Mouse (Mus musculus): Measurements from ENCODE around the gene Rnf213. TPM values are rescaled to one million over a fixed set of nuclear protein-coding genes. Genes with fewer than 3 reads are reported as not detected.

Rnf213 gene
- 105 and 116 TPM in 2 replicates for total RNA-seq (2017)

DNA sequence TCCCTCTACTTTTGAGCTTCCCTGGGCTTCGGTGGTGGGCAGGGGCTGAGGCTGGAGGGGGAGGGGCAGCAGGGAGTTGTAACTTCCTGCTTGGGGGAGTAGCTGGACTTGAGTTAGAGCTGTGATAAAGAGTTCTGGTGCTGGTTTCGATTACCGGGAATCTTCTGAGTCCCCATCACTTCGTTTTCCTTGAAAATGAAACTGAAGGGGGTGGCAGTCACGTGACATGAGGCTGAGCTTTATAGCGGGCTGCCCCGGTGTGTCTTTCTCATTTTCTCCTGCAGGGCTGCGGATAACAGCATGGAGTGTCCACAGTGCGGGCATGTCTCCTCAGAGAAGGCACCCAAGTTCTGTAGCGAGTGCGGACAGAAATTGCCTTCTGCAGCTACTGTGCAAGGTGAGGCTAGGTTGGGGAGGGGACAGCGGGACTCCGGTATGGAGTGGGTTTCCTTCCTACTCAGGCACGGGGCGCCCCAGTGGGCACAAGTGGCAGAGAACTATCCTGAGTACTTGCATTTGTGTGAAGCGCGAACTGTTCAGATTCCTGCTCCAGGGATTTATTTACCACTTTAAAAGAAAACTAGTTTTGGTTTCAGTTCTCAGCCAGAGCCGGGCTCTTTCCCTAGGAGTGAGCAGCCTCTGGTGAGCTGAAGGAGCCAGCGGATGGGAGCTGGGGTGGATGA is at the start of gene Rnf213:
Gene Rnf213, plus strand, starts transcription at position 301 of the 683 bp plus-strand sequence.
- peak; percentile 34 to 35; a peak in 3 of 4 replicates for ATAC-seq (replicated peaks in 1 of 2; ENCODE audit: insufficient read depth in 1 of 2, low FRiP score in 2 of 2, low TSS enrichment in 1 of 2, low read depth in 1 of 2, poor library complexity in 2 of 2, severe bottlenecking in 2 of 2)

DNA sequence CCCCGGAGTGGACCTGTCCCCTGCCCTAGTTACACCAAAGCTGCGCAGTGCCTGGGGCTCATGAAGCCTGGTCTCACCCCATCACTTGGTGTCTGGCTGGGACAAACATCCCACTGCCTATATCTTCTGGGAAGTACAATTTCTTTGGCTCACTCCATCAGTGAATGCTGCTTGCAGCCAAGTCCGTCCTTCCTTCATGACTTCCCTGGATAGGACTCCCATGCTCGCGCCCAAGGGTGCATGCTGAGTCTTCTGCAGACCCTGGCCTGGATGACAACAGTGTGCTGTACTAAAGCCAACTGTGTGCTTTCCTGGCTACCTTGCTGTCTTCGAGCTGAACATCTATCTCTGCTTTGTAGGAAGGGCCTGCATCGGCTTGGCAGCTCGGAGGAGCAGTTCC is 48.7 kb upstream of the Rnf213 start:
- ATAC-seq (replicated peaks in 1 of 2; ENCODE audit: insufficient read depth in 1 of 2, low FRiP score in 2 of 2, low TSS enrichment in 1 of 2, low read depth in 1 of 2, poor library complexity in 2 of 2, severe bottlenecking in 2 of 2): no peak

DNA sequence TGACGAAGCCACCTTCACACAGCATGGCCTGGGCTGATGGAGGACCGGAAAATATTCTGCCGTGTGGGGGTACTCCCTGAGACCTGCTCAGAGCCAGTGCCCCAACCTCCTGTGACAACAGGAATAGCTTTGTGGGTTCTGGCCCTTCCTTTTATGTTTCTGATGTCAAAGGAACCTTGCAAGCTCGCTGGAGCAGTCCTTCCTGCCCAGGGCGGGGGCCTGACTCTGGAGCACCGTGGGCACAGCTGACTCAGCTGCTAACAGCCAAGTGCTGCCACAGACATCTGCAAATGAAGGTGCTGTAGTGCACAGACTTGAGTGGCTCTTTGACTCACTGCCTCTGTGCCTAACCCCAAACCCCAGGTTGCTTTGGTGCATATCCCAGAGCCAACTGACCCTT is 48.0 kb upstream of the Rnf213 start:
- peak; percentile 61 to 65 for ATAC-seq (replicated peaks in 1 of 2; ENCODE audit: insufficient read depth in 1 of 2, low FRiP score in 2 of 2, low TSS enrichment in 1 of 2, low read depth in 1 of 2, poor library complexity in 2 of 2, severe bottlenecking in 2 of 2)

DNA sequence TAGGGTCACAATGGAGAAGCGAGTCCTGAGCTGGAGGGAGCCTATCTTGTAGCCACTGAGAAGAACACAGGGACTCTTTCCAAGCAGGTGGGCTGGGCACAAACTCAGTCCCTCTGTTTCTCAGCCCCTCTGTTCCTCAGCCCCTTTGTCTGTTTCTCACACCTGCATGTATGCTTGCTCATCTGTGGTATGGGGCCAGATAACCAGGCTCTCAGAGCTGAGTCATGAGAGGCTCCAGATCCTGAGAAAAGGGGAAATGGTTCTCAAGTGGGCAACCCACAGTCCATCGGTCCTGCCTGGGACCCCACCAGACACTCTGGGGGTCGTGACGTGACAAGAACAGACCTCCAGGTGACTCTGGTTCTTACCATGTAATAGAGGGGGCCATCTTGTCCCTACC is 45.8 kb upstream of the Rnf213 start:
- ATAC-seq (replicated peaks in 1 of 2; ENCODE audit: insufficient read depth in 1 of 2, low FRiP score in 2 of 2, low TSS enrichment in 1 of 2, low read depth in 1 of 2, poor library complexity in 2 of 2, severe bottlenecking in 2 of 2): no peak

DNA sequence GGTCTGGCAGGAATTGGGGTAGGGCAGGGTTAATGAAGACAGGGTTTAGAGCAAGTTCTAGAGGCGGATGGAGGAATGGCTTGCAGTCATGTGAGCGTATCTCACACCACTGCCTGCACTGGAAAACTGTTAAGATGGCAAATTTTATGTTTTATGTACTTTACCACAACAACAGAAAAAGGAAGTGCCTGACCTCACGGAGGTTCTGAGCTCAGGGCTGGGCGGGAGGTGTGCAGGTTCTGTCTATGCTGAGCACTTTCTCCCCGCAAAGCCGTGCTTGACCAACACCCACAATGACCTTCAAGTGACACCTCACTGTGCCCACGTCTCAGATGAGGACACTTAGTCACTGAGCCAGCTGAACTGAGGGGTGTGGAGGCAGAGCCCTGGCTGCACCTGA is 40.8 kb upstream of the Rnf213 start:
- ATAC-seq (replicated peaks in 1 of 2; ENCODE audit: insufficient read depth in 1 of 2, low FRiP score in 2 of 2, low TSS enrichment in 1 of 2, low read depth in 1 of 2, poor library complexity in 2 of 2, severe bottlenecking in 2 of 2): peak; percentile 40 to 47; a peak in 3 of 4 replicates

DNA sequence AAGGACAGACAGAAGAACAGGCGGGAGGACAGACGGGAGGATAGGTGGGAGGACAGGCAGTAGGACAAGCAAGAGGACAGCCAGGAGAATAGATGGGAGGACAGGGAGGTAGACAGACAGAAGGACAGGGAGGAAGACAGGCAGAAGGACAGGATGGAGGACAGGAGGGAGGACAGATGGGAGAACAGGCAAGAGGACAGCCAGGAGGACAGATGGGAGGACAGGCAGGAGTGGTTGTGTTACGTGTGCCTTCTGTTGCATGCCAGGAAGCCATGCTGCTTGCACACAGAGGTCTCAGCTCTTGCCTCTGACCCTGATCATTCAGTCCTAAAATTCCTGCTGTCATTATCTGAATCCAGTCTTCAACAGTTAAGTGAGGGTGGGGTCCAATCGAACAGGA is 39.0 kb upstream of the Rnf213 start:
- ATAC-seq (replicated peaks in 1 of 2; ENCODE audit: insufficient read depth in 1 of 2, low FRiP score in 2 of 2, low TSS enrichment in 1 of 2, low read depth in 1 of 2, poor library complexity in 2 of 2, severe bottlenecking in 2 of 2): no peak

DNA sequence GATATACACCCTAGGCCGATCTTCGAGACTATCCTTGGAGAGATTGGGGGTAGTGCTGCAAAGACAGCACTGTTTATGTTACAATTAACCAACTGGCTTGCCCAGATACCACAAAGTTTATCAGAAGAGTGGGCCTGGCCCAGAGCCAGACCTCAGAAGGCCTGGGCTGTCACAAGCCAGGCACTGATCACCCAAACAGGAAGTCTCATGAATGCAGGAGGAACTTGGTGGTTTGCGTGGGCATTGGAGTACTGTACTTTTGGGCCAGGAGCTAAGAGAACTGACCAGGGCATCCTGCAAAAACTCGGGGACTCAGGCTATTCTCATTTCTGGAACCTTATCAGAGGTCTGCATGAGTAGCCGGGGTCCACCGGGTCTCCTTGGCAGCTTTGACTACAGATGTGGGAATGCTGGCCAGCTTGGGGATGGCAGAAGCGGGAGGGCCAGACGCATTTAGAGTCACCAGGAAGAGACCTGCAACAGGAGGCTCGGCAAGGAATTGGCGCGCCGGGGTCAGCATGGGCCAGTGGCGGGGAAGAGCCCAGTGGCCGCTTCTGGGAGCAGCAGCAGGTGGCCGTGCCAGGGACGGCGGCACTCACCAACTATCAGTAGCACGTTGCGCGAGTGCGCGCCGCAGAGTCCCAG is 38.0 kb upstream of the Rnf213 start:
- peak; percentile 73 to 76 for ATAC-seq (replicated peaks in 1 of 2; ENCODE audit: insufficient read depth in 1 of 2, low FRiP score in 2 of 2, low TSS enrichment in 1 of 2, low read depth in 1 of 2, poor library complexity in 2 of 2, severe bottlenecking in 2 of 2)

DNA sequence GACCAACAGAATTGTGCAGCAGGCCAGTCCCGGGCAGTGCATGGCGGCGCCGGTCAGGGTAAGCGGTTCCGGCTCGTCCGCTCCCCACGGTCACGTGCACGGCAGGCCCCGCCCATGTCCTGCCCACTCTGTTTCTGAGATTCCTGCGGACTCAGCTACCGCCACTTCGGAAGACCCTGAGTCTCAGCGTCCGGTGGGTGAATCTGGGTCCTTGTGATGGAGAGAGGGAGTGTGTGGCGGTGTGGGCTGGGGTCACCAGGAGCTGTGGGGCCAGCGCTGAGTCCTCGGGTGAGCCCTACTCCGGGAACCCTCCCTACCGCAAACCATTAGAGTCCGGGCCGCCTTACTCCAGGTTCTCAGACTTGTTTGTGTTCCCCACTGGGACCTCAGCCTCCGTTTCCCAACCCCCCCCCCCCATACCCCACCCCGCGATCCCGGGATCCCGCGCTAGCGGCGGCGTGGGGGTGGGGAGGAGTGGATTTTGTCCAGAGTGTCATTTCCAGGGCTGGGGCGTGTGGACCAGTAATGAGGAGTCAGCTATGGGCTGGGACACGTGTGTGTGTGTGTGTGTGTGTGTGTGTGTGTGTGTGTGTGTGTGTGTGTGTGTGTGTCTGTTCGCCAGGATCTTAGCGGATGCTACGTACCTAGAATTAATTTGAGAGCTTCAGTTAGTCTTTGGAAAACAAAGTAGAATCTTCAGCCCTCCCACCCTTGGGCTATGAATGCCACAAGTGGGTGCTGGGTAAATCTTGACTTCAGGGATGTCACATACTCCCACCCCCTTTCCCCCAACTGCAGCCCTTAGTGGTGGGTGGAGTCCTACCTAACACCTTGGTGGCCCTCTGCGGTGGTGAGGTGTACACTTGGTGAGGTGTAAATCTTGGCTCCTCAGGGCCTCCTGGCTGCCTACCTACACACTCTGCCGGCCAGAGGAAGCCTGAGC is 37.2 kb upstream of the Rnf213 start, which contains the start of the genes Sgsh and Slc26a11:
Gene Sgsh, minus strand, starts transcription at position 94 of the 943 bp plus-strand sequence.
Gene Slc26a11, plus strand, starts transcription at position 115 of the 943 bp plus-strand sequence.
- ATAC-seq (replicated peaks in 1 of 2; ENCODE audit: insufficient read depth in 1 of 2, low FRiP score in 2 of 2, low TSS enrichment in 1 of 2, low read depth in 1 of 2, poor library complexity in 2 of 2, severe bottlenecking in 2 of 2): peak; percentile 47 to 59

DNA sequence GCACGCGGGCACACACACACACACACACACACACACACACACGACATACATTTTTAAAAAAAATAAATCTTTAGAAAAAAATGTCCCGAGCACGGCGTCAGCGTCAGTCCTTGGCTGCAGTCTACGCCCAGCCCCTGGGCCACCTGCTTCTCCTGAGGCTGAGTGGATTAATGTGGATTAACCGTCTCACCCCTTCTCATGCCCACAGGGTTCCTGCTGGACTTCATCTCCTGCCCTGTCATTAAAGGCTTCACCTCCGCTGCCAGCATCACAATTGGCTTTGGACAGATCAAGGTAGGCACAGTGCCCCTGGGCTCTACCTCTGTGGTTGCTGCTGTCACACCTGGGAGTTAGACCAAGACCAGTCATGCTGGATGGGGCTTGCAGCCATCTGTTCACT is 33.8 kb upstream of the Rnf213 start:
- ATAC-seq (replicated peaks in 1 of 2; ENCODE audit: insufficient read depth in 1 of 2, low FRiP score in 2 of 2, low TSS enrichment in 1 of 2, low read depth in 1 of 2, poor library complexity in 2 of 2, severe bottlenecking in 2 of 2): no peak

DNA sequence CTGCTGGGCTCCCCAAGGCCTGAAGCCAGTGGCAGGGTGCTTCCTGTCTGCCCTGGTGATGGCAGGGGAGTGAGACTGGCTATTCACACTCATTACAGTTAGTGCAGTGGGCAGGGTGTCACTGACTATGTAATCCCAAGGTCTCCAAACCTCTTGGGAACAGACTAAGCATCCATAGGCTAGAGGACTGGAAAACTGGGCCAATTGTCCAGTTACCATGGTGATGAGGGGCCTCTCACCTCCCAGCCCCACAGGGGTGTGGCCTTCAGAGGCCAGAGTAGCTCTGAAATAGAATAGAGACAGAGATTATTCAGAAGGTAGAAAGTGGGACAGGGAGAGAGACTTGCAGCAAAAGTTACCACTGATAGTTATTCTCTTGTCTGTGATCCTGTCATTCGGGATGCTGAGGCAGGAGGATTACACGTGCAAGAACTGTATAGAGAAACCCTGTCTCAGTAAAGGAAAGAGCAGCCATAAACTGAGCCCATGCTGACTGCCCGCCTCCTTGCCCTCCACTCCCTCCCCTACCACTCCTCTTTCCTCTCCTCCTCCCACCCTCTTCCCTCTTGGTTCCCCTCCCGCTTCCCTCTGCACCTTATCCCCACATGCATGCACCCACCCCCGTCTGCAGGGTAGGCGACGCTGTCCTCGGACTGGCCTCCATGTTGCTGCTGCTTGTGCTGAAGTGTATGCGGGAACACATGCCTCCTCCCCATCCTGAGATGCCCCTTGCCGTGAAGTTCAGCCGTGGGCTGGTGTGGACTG is 29.9 kb upstream of the Rnf213 start:
- 0 out of 4 replicates have a peak, but pooled peaks of 1 of the 2 experiments have one; percentile 23 for ATAC-seq (replicated peaks in 1 of 2; ENCODE audit: insufficient read depth in 1 of 2, low FRiP score in 2 of 2, low TSS enrichment in 1 of 2, low read depth in 1 of 2, poor library complexity in 2 of 2, severe bottlenecking in 2 of 2)

DNA sequence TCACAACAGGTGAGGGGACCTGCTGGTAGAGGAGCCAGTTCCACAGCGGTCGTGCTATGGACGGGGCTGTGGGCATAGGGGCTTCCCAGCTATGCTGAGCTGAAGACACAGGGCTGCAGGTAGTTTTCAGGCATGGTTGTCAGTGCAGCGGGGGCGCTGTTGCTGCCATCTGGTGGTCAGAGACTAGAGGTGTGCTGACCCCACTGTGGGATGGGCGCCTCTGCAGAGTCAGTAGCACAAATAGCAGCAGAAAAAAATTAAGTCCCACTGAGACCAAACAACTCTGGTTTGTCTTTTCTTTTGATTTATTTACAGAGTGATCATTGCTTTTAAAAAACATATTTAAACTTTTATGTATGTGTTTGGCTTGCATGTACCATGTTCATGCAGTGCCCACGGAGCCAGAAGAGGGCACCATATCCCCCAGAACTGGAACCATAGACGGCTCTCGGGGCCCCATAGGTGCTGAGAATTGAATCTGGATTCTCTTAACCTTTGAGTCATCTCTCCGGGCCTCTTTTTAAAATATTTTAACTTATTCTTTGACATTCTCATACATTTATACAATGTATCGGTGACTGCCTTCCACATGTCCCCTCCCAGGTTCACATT is 29.3 kb upstream of the Rnf213 start:
- ATAC-seq (replicated peaks in 1 of 2; ENCODE audit: insufficient read depth in 1 of 2, low FRiP score in 2 of 2, low TSS enrichment in 1 of 2, low read depth in 1 of 2, poor library complexity in 2 of 2, severe bottlenecking in 2 of 2): peak; percentile 97

DNA sequence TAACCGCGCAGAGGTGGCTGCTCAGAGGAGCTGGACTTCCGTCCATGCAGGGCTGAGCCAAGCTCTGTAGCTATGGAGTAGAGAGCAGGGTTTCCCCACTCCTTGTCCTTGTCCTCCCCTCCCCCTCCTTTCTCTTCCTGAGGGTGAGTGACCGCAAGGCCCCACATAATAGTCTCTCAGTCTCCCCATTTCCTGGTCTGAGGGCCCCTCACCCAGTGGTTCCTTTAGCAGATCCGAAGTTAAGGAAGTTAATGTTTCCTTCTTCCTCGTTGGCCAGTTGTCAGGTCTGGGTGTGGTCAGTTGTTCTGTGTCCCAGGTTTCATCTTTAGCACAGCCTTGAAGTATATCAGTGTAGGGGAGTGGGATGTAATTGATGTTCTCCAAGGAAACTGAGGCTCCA is 17.5 kb upstream of the Rnf213 start:
- peak in 1 of 2 experiments; percentile 27; a peak in 1 of 4 replicates for ATAC-seq (replicated peaks in 1 of 2; ENCODE audit: insufficient read depth in 1 of 2, low FRiP score in 2 of 2, low TSS enrichment in 1 of 2, low read depth in 1 of 2, poor library complexity in 2 of 2, severe bottlenecking in 2 of 2)

DNA sequence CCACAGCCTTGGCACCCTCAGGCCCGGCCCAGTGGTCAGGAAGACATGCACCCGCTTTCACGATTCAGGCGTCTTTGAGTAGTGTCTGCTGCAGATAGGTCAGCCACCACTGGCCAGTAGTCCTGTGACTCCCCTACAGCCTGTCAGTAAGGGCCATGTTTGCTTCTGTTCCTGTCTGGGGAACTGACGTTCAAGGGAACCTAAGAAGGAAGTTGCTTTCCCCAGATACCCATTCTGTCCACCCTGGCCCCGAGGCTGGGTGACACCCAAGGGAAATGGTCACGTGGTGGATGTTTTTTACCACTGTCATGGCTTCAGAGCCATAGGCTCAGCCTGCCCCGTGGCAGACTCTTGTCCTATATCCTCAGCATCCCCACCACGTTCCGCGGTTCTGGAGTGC is 15.6 kb upstream of the Rnf213 start:
- 0 out of 4 replicates have a peak, but pooled peaks of 1 of the 2 experiments have one; percentile 24 for ATAC-seq (replicated peaks in 1 of 2; ENCODE audit: insufficient read depth in 1 of 2, low FRiP score in 2 of 2, low TSS enrichment in 1 of 2, low read depth in 1 of 2, poor library complexity in 2 of 2, severe bottlenecking in 2 of 2)

DNA sequence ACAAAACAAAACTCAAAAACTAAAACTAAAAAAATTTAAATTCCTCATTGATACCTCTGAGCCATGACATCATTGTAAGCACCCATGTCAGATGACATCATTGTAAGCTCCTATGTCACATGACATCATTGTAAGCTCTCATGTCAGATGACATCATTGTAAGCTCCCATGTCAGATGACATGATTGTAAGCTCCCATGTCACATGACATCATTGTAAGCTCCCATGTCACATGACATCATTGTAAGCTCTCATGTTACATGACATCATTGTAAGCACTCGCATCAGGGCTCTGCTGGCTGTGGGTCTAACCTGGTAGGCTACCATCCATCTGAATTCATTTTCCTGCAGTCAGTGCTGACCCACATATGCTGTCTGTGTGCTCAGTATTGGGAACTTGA is 14.3 kb upstream of the Rnf213 start:
- no peak for ATAC-seq (replicated peaks in 1 of 2; ENCODE audit: insufficient read depth in 1 of 2, low FRiP score in 2 of 2, low TSS enrichment in 1 of 2, low read depth in 1 of 2, poor library complexity in 2 of 2, severe bottlenecking in 2 of 2)

DNA sequence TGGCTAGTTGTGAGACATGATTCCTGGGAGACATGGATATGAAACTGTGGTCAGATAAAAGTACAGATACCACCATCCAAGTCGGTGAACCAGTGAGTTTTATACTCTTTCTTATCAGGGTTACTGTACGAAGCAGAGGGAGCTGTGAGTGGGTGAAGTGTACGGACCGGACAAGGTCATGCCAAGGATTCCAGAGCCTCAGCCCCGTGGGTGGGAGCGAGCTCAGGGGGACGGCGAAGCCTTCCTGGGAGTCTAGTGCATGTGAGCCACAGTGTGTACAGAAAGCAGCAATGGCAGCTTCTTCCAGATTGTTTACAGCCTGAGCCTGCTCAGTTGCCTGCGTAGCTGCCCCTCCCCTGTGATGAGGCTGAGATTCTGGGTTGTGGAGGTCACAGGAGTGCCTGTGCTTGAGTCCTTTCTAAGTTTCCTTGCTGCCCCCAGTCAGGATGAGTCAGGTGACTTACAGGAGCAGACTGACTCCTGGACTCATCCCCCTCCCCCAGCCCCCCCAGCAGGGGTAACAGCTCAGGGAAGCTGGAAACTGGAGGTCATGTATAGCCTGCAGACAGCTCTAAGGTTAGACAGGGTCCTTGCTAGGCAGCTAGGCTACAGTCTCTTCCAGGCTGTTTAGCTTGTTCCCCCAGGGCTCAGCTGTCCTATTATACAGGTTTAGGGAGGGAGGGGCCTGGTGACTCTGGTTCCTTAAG is 11.1 kb upstream of the Rnf213 start:
- ATAC-seq (replicated peaks in 1 of 2; ENCODE audit: insufficient read depth in 1 of 2, low FRiP score in 2 of 2, low TSS enrichment in 1 of 2, low read depth in 1 of 2, poor library complexity in 2 of 2, severe bottlenecking in 2 of 2): no peak

DNA sequence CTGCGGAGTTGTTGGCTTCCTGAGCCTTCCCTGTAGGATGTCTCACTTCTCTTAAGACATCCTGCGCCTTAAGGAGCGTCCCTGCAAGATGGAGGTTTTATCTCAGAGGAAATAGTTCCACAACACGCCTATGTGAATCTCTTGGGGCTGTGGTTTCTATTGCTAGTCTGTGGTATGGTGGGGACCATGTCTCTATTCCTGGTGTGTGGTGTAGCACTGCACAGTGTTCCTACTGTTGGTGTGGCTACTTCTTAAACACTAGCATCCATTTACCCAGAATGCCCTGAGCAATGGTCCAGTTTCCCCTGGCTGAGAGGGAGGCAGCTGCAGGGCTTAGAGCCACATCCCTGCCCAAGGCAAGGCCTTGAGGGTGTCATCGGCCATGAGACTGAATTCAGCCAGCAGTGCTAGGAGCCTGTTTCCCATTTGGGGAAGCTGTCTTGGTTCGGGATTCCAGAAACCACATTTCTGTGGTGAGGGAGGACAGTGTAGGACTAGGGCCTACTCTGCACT is 10.5 kb upstream of the Rnf213 start:
- ATAC-seq (replicated peaks in 1 of 2; ENCODE audit: insufficient read depth in 1 of 2, low FRiP score in 2 of 2, low TSS enrichment in 1 of 2, low read depth in 1 of 2, poor library complexity in 2 of 2, severe bottlenecking in 2 of 2): no peak
